Mouse (Mus musculus) heart, adult 2 months (tissue): Measurements from ENCODE around the gene Utp3.

Experiments
- EP300 ChIP-seq: fragments of 200-500 bp; IDR thresholded peaks from 2 replicates; pipeline ENCODE4 v1.6.1; 2011; ENCODE audit warnings: low read depth, low read length, control low read depth; ENCODE audit not compliant: insufficient read depth
- POLR2A ChIP-seq: fragments of 200-500 bp; IDR thresholded peaks from 2 replicates; pipeline ENCODE4 v1.6.1; 2011; ENCODE audit warnings: mild to moderate bottlenecking, low read depth, low read length, control low read depth; ENCODE audit not compliant: insufficient read depth

DNA sequence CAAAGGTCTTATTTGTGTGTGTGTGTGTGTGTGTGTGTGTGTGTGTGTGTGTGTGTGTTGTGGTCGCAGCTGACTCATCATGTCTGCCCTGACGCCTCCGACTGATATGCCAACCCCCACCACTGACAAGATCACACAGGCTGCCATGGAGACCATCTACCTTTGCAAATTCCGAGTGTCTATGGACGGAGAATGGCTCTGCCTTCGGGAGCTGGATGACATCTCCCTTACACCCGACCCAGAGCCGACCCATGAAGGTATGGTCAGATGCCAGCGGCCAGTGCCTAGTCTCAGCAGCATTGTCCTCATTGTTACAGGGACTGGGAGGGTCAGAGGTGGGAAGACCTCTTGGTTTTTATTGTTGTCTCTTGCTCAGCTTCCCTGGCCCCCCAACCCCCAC is 29.8 kb downstream of the Utp3 start:
- no peak for TF ChIP-seq EP300
- TF ChIP-seq POLR2A = no peak
